Mouse (Mus musculus) frontal cortex, adult 2 months (tissue): ENCODE data around the gene Stard3. TPM values are rescaled to one million over a fixed set of nuclear protein-coding genes. Genes with fewer than 3 reads are reported as not detected.

Experiments
- DNase-seq, 2 experiments: peaks; one replicate each; pipeline ENCODE4 v3.0.0; 2022; ENCODE audit warnings: low spot score in 1 of 2; ENCODE audit errors: extremely low spot score in 1 of 2
- polyA plus RNA-seq: library from polyadenylated mRNA; depleted of rRNA; stranded (reverse); fragments of >200 nt; gene quantifications from 2 replicates; pipeline ENCODE4 v1.2.3, GENCODE M21; 2012

Stard3 gene
- polyA plus RNA-seq, 1 experiment: 52.3 TPM

- peak in 1 of 2 experiments; percentile 95 for DNase-seq
Observed at GRCm38 (mm10) chr11:98345253-98345652, 12.9 kb upstream of the Stard3 start.

- no peak for DNase-seq
Observed at GRCm38 (mm10) chr11:98346168-98346567, 12.0 kb upstream of the Stard3 start.

GRCm38 (mm10) chr11:98347385-98348082 is 10.6 kb upstream of the Stard3 start:
- no peak for DNase-seq

GRCm38 (mm10) chr11:98348083-98348961 is 9.8 kb upstream of the Stard3 start, which contains the start of gene Ppp1r1b:
Gene Ppp1r1b, plus strand, starts transcription at chr11:98348404.
- DNase-seq: peak; percentile 48 to 82

- no peak for DNase-seq
Observed at GRCm38 (mm10) chr11:98349308-98349707, 8.9 kb upstream of the Stard3 start.

- no peak for DNase-seq
Observed at GRCm38 (mm10) chr11:98352272-98352990, 5.7 kb upstream of the Stard3 start.

GRCm38 (mm10) chr11:98353651-98354211 is 4.4 kb upstream of the Stard3 start:
- DNase-seq: peak in 1 of 2 experiments; percentile 52

GRCm38 (mm10) chr11:98354445-98354844 is 3.7 kb upstream of the Stard3 start:
- DNase-seq: peak in 1 of 2 experiments; percentile 38

- DNase-seq: peak; percentile 30 to 85
Observed at GRCm38 (mm10) chr11:98355732-98356299, 2.4 kb upstream of the Stard3 start.

- DNase-seq: no peak
Observed at GRCm38 (mm10) chr11:98356625-98357394, 1.4 kb upstream of the Stard3 start.

- DNase-seq: no peak
Observed at GRCm38 (mm10) chr11:98357396-98358160, 590 bp upstream of the Stard3 start.

GRCm38 (mm10) chr11:98360866-98361521 is 2.8 kb downstream of the Stard3 start:
- no peak for DNase-seq

GRCm38 (mm10) chr11:98363817-98364216 is 5.6 kb downstream of the Stard3 start:
- no peak for DNase-seq

- no peak for DNase-seq
Observed at GRCm38 (mm10) chr11:98364410-98364809, 6.2 kb downstream of the Stard3 start.

- DNase-seq: no peak
Observed at GRCm38 (mm10) chr11:98366290-98366689, 8.1 kb downstream of the Stard3 start.

GRCm38 (mm10) chr11:98367171-98367862 is 9.1 kb downstream of the Stard3 start:
- peak; percentile 59 to 68 for DNase-seq

- DNase-seq: no peak
Observed at GRCm38 (mm10) chr11:98367863-98368186, 9.7 kb downstream of the Stard3 start.

- no peak for DNase-seq
Observed at GRCm38 (mm10) chr11:98369337-98369736, 11.2 kb downstream of the Stard3 start.
